Mouse (Mus musculus): ENCODE measurements around the gene Bpifb3.
A peak's percentile ranks its signal among the peaks of the same experiment; 100 is the strongest.

Bpifb3 gene

DNA sequence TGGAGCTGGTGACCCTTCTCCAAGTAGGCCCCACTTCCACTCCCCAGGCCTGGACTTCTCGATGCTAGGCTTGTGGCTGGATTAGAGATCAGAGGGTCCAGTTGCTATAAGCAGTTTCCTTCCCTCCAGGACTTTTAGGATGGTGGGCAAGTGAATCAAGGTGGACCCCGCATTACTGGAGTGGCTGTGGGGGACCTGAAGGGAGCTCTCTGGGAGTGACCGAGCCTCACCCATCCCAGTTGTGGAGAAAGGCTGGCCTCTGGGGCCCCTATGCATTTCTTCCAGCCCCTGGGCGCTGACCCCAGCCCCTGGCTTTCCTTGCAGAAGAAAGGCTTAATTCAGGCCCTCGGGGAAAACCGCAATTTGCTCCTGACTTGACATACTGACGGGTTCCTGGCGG lies at the start of gene Bpifb3:
Bpifb3 (plus strand) TSS at position 301 of the 400 bp plus-strand sequence.
- no peak for DNase-seq

DNA sequence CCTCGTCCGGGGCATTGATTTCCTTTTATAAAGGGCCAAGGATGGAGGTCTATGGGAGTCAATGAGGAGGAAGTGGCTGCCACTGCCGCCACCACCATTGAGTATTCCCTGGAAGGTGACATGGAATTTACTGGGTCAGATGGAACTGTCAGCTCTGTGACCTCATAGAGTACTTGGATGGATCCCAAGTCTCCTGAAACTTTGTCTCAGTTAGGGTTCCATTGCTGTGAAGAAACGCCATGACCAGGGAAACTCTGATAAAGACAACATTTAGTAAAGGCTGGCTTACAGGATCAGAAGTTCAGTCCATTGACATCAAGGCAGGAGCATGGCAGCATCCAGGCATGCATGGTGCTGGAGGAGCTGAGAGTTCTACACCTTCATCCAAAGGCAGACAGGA lies 47.0 kb upstream of the Bpifb3 start, which contains the start of gene Sun5:
Sun5 (minus strand) TSS at position 101 of the 400 bp plus-strand sequence.
- no peak for DNase-seq

- DNase-seq = no peak
Observed at GRCm38 (mm10) chr2:153874745-153875144, 43.3 kb upstream of the Bpifb3 start, which contains the start of gene Bpifb2. Gene Bpifb2, plus strand, starts transcription at chr2:153875045.

GRCm38 (mm10) chr2:153899111-153899510 lies 18.9 kb upstream of the Bpifb3 start:
- DNase-seq = no peak

DNA sequence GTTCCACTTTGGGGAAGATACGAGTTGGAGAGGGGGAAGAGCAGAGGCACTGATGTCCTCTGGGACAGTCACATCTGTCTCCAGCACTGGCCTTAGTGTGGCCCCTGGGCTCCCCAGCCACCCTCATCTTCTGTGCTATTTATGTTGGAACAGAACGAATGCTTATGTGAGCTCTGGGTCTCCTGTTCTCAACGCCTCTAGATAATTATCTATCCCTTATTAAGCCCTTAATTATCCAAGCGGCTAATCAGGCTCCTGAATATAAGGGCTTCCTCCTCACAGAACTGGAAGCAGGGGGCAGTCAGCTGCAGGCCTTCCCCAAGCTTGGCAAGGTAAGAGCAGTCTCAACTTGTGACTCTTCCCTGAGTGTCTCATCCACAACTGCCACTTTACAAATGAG lies 17.9 kb upstream of the Bpifb3 start, which contains the start of gene Bpifb6:
Bpifb6 (plus strand) TSS at position 301 of the 400 bp plus-strand sequence.
- DNase-seq = no peak

GRCm38 (mm10) chr2:153902726-153903125 lies 15.3 kb upstream of the Bpifb3 start:
- no peak for DNase-seq

DNA sequence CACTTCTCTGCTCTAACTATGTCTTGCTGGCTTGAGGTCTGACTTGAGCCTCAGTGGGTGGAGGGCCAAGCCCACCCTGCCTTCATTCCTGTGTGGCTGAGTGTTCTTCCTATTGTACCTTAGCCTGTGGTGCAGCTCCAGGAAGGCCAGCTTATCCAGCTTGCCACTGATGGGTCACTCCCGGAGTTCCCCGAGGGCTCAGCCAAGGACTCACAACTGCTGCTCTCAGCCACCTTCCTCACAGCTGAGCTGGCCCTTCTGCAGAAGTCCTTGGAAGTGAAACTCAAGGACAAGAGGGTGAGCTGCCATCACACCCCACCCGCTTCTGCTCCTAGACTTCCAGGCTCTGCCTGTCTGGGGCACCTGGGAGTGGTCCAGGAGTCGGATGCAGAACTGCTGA lies 11.4 kb upstream of the Bpifb3 start:
- DNase-seq = no peak

DNA sequence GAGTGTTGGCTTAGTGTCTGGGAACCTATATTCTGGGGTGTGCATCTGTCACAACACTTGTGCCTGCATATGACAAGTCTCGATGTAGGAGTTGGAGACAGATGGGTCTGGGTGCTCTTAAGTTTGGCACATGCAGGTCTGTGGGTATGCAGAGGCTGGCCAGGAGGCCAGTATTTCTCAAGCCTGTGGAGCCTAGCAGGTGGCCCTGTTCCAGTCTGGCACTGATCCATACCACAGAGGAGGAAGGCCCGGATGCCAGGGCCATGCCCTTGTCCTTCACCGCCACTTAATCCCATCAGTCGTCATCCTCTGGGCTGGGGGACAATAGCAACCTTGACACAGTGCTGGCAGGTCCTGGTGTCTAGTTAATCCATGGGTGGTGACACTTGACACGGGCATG lies 3.9 kb upstream of the Bpifb3 start:
- no peak for DNase-seq

- no peak for DNase-seq
Observed at GRCm38 (mm10) chr2:153921246-153921645, 3.2 kb downstream of the Bpifb3 start.

DNA sequence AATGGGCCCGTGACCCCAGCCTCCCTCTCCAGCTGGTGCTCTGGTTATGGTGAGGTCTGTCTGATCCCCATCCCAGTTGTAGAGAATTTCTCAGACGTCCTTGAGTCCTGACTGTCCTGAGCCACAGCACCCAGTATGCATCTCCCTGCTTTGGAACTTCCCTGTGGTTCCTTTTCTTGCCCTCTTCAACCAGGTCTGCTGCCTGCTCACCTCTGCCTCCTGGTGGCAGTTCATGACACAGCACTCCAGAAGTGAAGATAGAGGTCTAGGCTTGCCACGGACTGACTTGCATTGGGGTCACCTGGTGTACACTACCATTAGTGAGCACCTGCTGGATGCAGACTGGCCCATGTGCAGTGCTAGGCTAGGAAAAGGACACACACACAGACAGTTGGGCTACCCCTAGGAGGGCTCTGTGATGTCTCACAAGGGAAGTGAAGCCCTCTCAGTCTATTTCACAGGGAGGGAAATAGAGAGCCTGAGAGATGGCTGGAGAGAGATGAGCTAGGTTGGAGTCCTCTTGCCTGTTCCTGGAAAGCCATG lies 11.9 kb downstream of the Bpifb3 start:
- DNase-seq = peak; percentile 43 to 46

GRCm38 (mm10) chr2:153931125-153931524 lies 13.1 kb downstream of the Bpifb3 start:
- no peak for DNase-seq

DNA sequence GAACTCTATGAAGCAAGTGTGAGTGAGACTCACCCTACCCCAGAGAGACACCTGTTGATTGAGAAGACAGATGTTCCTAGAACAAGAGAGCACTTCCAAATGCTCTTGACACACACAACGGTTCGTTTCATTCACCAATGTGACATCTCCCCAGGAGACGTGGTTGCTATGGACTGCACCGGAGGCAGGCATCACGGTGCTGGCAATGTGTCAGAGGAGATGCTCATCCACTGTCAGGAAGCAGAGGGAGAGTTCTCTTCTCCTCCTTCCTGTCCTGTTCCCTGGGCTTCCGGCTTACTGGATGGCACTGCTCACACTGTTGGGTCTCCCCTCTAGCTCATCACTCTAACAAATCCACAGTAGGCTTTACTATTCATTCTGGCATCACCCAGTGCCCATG lies 15.3 kb downstream of the Bpifb3 start:
- DNase-seq = no peak

GRCm38 (mm10) chr2:153935348-153935747 lies 17.3 kb downstream of the Bpifb3 start:
- no peak for DNase-seq

DNA sequence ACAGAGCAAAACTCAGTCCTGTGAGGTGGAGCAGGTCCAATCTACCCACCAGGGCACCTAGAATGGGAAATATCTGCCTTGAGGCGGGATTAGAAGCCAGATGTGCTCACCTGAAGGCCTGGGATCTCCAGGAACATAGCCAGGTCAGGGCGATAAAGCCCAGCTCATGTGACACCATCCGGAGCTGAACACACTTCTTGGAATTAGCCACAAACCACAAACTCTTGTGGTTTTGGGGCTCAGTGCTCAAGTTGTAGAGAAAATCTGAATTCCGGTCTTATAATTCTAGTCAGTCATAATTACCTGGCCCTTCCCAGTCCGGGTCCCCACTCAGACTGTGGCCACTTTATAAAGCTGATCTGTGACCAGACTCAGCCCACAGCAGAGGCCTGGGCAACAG lies 19.8 kb downstream of the Bpifb3 start, which contains the start of gene Bpifb4:
Bpifb4 (plus strand) TSS at position 370 of the 400 bp plus-strand sequence.
- DNase-seq = no peak

GRCm38 (mm10) chr2:153943537-153943936 lies 25.5 kb downstream of the Bpifb3 start:
- peak; percentile 62 to 63 for DNase-seq

GRCm38 (mm10) chr2:153944567-153944966 lies 26.5 kb downstream of the Bpifb3 start:
- no peak for DNase-seq

DNA sequence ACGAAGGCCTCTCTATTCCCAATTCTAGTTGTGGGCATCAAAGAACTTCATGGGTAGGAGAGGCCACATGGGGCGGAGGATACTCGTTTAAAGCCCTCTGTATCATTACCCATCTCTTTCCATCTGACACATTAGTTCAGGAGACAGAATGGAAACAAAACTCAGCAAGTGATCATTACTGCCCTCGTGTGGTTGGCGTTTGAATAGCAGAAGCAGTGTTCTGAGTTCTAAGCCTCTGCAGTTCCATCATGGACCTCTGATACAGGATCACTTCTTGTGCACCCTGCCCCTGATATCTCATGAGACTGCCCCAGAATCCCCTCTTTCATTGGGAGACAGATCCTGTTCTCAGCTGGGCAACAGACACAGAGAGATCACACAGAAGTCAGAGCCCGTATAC lies 34.9 kb downstream of the Bpifb3 start:
- DNase-seq = peak; percentile 72 to 73

- DNase-seq = peak; percentile 71 to 73
Observed at GRCm38 (mm10) chr2:153953836-153954235, 35.8 kb downstream of the Bpifb3 start.

DNA sequence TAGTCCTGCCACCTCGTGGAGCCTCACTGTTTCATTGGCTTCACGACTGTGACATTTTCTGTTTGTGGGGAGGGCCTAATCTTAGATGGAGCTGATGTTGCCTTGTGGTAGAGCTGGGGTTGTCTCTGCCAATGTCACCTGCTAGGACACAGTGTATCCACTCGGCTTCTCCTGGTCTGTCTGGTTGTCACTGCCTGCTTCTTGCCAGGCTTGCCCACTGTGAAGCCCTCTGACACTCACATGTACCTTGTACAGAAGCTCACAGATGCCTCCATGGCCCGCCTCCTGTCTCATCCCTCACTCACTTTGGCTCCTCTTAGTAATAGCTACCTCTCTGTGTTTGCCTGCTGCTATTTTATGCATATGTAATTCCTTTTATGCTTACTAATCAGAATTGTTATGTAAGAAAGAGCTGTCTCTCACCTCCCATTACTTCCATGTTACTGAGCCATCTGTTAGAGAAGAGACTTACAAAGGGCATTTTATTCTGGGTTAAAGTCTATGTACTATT lies 44.8 kb downstream of the Bpifb3 start:
- DNase-seq = no peak

- DNase-seq = no peak
Observed at GRCm38 (mm10) chr2:153963334-153963733, 45.3 kb downstream of the Bpifb3 start.

- DNase-seq = no peak
Observed at GRCm38 (mm10) chr2:153970221-153970620, 52.2 kb downstream of the Bpifb3 start.

- no peak for DNase-seq
Observed at GRCm38 (mm10) chr2:153974582-153974981, 56.6 kb downstream of the Bpifb3 start, which contains the start of gene Bpifa6. Gene Bpifa6, plus strand, starts transcription at chr2:153974945.

Measured in B cell, adult 2 months (primary cell).